Mouse (Mus musculus): Measurements from ENCODE around the gene Galt. TPM values are rescaled to one million over a fixed set of nuclear protein-coding genes. Genes with fewer than 3 reads are reported as not detected.
"Not testable (repeated sequence)": the region's sequence is repeated elsewhere in the genome, so short reads cannot be mapped to it uniquely, and the experiment has no call there.

Gene Galt
- polyA plus RNA-seq, 1 experiment from 2014 or later, result 43.4 TPM

DNA sequence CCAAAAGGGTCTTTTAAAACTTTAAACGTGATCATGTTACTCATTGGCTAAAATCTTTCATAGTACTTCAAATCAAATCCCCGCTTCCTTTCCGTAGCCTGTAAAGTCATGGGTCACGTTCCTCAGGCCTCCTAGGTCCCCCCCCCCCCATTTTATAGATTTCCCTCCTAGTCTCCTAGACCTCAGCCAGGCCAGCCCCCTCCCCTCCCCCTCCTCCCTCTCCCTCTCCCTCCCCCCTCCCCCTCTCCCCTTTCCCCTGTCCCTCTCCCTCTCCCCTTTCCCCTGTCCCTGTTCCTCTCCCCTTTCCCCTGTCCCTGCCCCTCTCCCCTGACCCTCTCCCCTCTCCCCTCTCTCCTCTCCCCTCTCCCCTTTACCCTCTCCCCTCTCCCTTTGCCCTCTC lies 27.7 kb downstream of the Galt start:
- not testable (repeated sequence) for H3K9ac ChIP-seq; H3K4me2 ChIP-seq; H3K9me3 ChIP-seq; ATAC-seq (ENCODE audit: insufficient number of reproducible peaks, insufficient read depth, low FRiP score, low TSS enrichment, low read depth); H3K27ac ChIP-seq; H3K36me3 ChIP-seq; H3K4me1 ChIP-seq; H3K4me3 ChIP-seq; H3K27me3 ChIP-seq
- WGBS, result 16% methylated on average over 4 of the region's 4 CpGs

DNA sequence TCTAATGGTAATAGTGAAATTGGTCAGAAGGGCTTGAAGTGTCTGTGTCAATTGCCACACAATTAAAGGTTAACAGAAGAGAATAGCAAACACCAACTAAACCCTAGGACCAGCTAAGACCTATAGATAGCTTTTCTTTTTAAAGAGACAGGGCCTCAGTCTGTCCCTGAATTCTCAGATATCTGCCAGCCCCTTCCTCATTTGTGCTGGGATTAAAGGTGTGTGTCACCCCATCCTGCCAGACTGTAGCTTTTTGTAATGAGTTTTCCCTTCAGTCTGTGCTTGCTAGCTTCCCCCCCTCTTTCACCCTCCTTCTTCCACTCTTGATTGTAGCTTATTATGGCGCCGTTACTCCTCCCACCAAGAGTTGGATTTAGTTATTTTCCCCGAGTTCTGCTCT lies 28.2 kb downstream of the Galt start:
- 7% methylated on average over 3 of the region's 3 CpGs for WGBS
- H3K4me1 ChIP-seq; H3K27ac ChIP-seq; H3K9ac ChIP-seq; H3K27me3 ChIP-seq; H3K4me2 ChIP-seq; H3K4me3 ChIP-seq; ATAC-seq (ENCODE audit: insufficient number of reproducible peaks, insufficient read depth, low FRiP score, low TSS enrichment, low read depth); H3K36me3 ChIP-seq; H3K9me3 ChIP-seq: not testable (repeated sequence)

Other genes with a start within 250 kb of the Galt start
- gene 1110017D15Rik, start 237.9 kb upstream of the Galt start, polyA plus RNA-seq (2015; fragmentation: Nextera tagmentation; extraction: Ambion mirVana), result 3.2 and 5.7 TPM in 2 replicates
- 1.8 and 3.1 TPM in 2 replicates for gene Fam219a, start 185.7 kb upstream of the Galt start, polyA plus RNA-seq (2015; fragmentation: Nextera tagmentation; extraction: Ambion mirVana)
- 1.0 and 1.3 TPM in 2 replicates for gene Dnaic1, start 185.5 kb upstream of the Galt start, polyA plus RNA-seq (2015; fragmentation: Nextera tagmentation; extraction: Ambion mirVana)
- 19.4 and 23.2 TPM in 2 replicates for gene Enho, start 114.9 kb upstream of the Galt start, polyA plus RNA-seq (2015; fragmentation: Nextera tagmentation; extraction: Ambion mirVana)
- 11.2 and 16.3 TPM in 2 replicates for gene Cntfr, start 58.1 kb upstream of the Galt start, polyA plus RNA-seq (2015; fragmentation: Nextera tagmentation; extraction: Ambion mirVana)
- gene Il11ra1, start 55.2 kb upstream of the Galt start, polyA plus RNA-seq (2015; fragmentation: Nextera tagmentation; extraction: Ambion mirVana), result 427 and 512 TPM in 2 replicates
- gene Rpp25l, start 41.7 kb upstream of the Galt start, polyA plus RNA-seq (2015; fragmentation: Nextera tagmentation; extraction: Ambion mirVana), result 84.5 and 93.3 TPM in 2 replicates
- gene Dctn3, start 32.1 kb upstream of the Galt start, polyA plus RNA-seq (2015; fragmentation: Nextera tagmentation; extraction: Ambion mirVana), result 123 and 128 TPM in 2 replicates
- 0.15 and 0.20 TPM in 2 replicates for gene Arid3c, start 24.1 kb upstream of the Galt start, polyA plus RNA-seq (2015; fragmentation: Nextera tagmentation; extraction: Ambion mirVana)
- gene Sigmar1, start 929 bp downstream of the Galt start, polyA plus RNA-seq (2015; fragmentation: Nextera tagmentation; extraction: Ambion mirVana), result 83.8 and 87.7 TPM in 2 replicates
- gene Ccl27a, start 19.0 kb downstream of the Galt start, polyA plus RNA-seq (2015; fragmentation: Nextera tagmentation; extraction: Ambion mirVana), result 63.5 and 65.5 TPM in 2 replicates
- gene Gm21541, start 148.4 kb downstream of the Galt start, polyA plus RNA-seq (2015; fragmentation: Nextera tagmentation; extraction: Ambion mirVana), result 8.7 and 16.9 TPM in 2 replicates
- gene Gm20878, start 186.3 kb downstream of the Galt start, polyA plus RNA-seq (2015; fragmentation: Nextera tagmentation; extraction: Ambion mirVana), result 3.5 and 3.8 TPM in 2 replicates
- gene Fam205a4, start 210.8 kb downstream of the Galt start, polyA plus RNA-seq (2015; fragmentation: Nextera tagmentation; extraction: Ambion mirVana), result 0.37 TPM in 1 of 2 replicates, not detected in the other